ENCODE assay signal across 22 mouse cellular contexts in the genomic region with DNA sequence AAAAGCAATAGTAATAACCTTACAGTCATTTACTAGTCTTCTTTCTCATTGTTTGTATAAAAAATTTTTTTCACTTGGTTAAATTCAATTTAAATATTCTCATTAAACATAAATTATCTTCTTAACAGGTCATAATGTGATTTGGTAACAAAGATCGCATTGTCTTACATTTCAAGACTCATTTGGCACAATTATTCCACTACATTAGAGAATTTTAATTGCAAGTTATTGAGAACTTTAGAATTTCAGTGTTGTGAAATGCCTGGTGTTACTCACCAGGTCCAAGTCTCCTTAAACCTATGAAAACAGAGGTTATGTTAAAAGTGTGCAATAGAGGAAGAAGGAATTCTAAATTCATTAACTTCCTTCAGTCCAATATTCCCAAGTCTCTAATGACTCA.
DNase-seq lines count a peak whose midpoint lies in the region; ATAC-seq and TF ChIP-seq lines count a peak whose summit lies in the region.
"Had no signal": no experiment of that assay in that cellular context is flagged by ENCODE, and none has a peak within 500 bp of the region (broad histone marks: within the 10 kb centered on the region; RNA-seq: fewer than 3 reads in every experiment).

No protein-coding gene starts in this region.

- WGBS in lung, postnatal 0 days, result 92% methylated on average over 1 of the region's 1 CpGs

- no peak overlapping the region for H3K4me2 ChIP-seq in lung, postnatal 0 days (replicated peaks; ENCODE audit: low read depth, low read length)
- H3K4me2 ChIP-seq: embryonic facial prominence, embryonic 13.5 days; embryonic facial prominence, embryonic 15.5 days; forebrain, embryonic 13.5 days had no signal

- DNase-seq in lung, postnatal 0 days (ENCODE audit: low spot score), result peak; percentile 2
- no peak for DNase-seq in lung, postnatal 25 days (ENCODE audit: low spot score)
- DNase-seq in Muller cell, postnatal 12 days (ENCODE audit: inconsistent ontology term), result peak; percentile 88
- DNase-seq in retina, postnatal 1 day, result peak; percentile 89
- DNase-seq in kidney, postnatal 25 days, result no peak
- no peak for DNase-seq in left cerebral cortex, adult 9 months (ENCODE audit: low spot score in 2 of 2)
- DNase-seq: adrenal gland, adult 2 months; adrenal gland, postnatal 10 days; adrenal gland, postnatal 25 days; cerebellum, adult 11 months; cerebellum, adult 18-20 months; cerebellum, adult 8-10 months; cerebellum, adult 9-11 months; cerebellum, postnatal 14 days; cerebellum, postnatal 36 days; embryo, embryonic 11 days had no signal

- H3K4me3 ChIP-seq in lung, postnatal 0 days (ENCODE audit: low read depth, low read length), result no peak overlapping the region
- H3K4me3 ChIP-seq: embryonic facial prominence, embryonic 13.5 days; embryonic facial prominence, embryonic 15.5 days; erythroblast, embryonic 14.5 days; forebrain, embryonic 13.5 days had no signal

- no peaks in the 10 kb centered on the region for H3K36me3 ChIP-seq in lung, postnatal 0 days (ENCODE audit: insufficient read depth, low read length)
- H3K36me3 ChIP-seq: embryonic facial prominence, embryonic 13.5 days; embryonic facial prominence, embryonic 15.5 days; G1E had no signal

- no peaks in the 10 kb centered on the region for H3K27me3 ChIP-seq in lung, postnatal 0 days (replicated peaks; ENCODE audit: insufficient read depth, low read length)
- H3K27me3 ChIP-seq: embryonic facial prominence, embryonic 13.5 days; embryonic facial prominence, embryonic 15.5 days; forebrain, embryonic 13.5 days had no signal

- TF ChIP-seq CTCF in lung, postnatal 0 days (IDR thresholded peaks at IDR 0.05), result no peak

- H3K4me1 ChIP-seq in lung, postnatal 0 days (ENCODE audit: insufficient read depth, low read depth, low read length), result no peaks in the 10 kb centered on the region

- H3K9me3 ChIP-seq in lung, postnatal 0 days (ENCODE audit: low read length), result no peaks in the 10 kb centered on the region
- H3K9me3 ChIP-seq: embryonic facial prominence, embryonic 13.5 days; embryonic facial prominence, embryonic 15.5 days; forebrain, embryonic 13.5 days; G1E had no signal

- no peak for ATAC-seq in lung, postnatal 0 days
- ATAC-seq: forebrain, embryonic 16.5 days had no signal

- no peak overlapping the region for H3K27ac ChIP-seq in lung, postnatal 0 days (ENCODE audit: low read length)
- H3K27ac ChIP-seq: embryonic facial prominence, embryonic 13.5 days; embryonic facial prominence, embryonic 15.5 days; forebrain, embryonic 13.5 days had no signal

- no peak for TF ChIP-seq EP300 in lung, postnatal 0 days (IDR thresholded peaks at IDR 0.05)

- H3K9ac ChIP-seq in lung, postnatal 0 days (replicated peaks; ENCODE audit: low read depth), result no peak overlapping the region
- H3K9ac ChIP-seq: embryonic facial prominence, embryonic 13.5 days; embryonic facial prominence, embryonic 15.5 days; forebrain, embryonic 13.5 days had no signal

Comparison
In these comparisons a context has a peak if more than half of its experiments do, and no peak if none do; other contexts are left out.
1. DNase-seq: peak in lung, postnatal 0 days (single experiment), Muller cell, postnatal 12 days (single experiment) and retina, postnatal 1 day (single experiment); none in lung, postnatal 25 days (single experiment), kidney, postnatal 25 days (0 of 2) and left cerebral cortex, adult 9 months (0 of 2).